Mouse (Mus musculus): ENCODE measurements around the gene Scrn2. TPM values are rescaled to one million over a fixed set of nuclear protein-coding genes. Genes with fewer than 3 reads are reported as not detected.

The Scrn2 gene
- polyA plus RNA-seq (2015; fragmentation: Illumina TruSeq; extraction: RNeasy Lipid Tissue Mini Kit (QIAGEN cat#74804); ENCODE audit: low read depth, low replicate concordance): 5.4 TPM

GRCm38 (mm10) chr11:97029686-97030417, at the start of gene Scrn2:
Gene Scrn2 (plus strand): TSS chr11:97029938.

GRCm38 (mm10) chr11:96982859-96983258, 46.9 kb upstream of the Scrn2 start, which contains the start of gene Sp2:
Gene Sp2 (minus strand): TSS chr11:96982959.

GRCm38 (mm10) chr11:97013121-97013670, 16.5 kb upstream of the Scrn2 start, which contains the start of gene Sp6:
Gene Sp6 (plus strand): TSS chr11:97013394.

GRCm38 (mm10) chr11:97041022-97041899, 11.5 kb downstream of the Scrn2 start, which contains the start of the genes Lrrc46 and Mrpl10:
Gene Lrrc46 (minus strand): TSS chr11:97041407.
Gene Mrpl10 (plus strand): TSS chr11:97041560.

GRCm38 (mm10) chr11:97050216-97050943, 20.6 kb downstream of the Scrn2 start, which contains the start of gene Osbpl7:
Gene Osbpl7 (plus strand): TSS chr11:97050628.

Other genes starting within 250 kb of the Scrn2 start
- gene Cbx1, start 240.8 kb upstream of the Scrn2 start, polyA plus RNA-seq (2015; fragmentation: Illumina TruSeq; extraction: RNeasy Lipid Tissue Mini Kit (QIAGEN cat#74804); ENCODE audit: low read depth, low replicate concordance): 43.0 TPM
- 222 TPM for gene Nfe2l1, start 200.0 kb upstream of the Scrn2 start, polyA plus RNA-seq (2015; fragmentation: Illumina TruSeq; extraction: RNeasy Lipid Tissue Mini Kit (QIAGEN cat#74804); ENCODE audit: low read depth, low replicate concordance)
- 11.5 TPM for gene Copz2, start 180.1 kb upstream of the Scrn2 start, polyA plus RNA-seq (2015; fragmentation: Illumina TruSeq; extraction: RNeasy Lipid Tissue Mini Kit (QIAGEN cat#74804); ENCODE audit: low read depth, low replicate concordance)
- gene Cdk5rap3, start 113.4 kb upstream of the Scrn2 start, polyA plus RNA-seq (2015; fragmentation: Illumina TruSeq; extraction: RNeasy Lipid Tissue Mini Kit (QIAGEN cat#74804); ENCODE audit: low read depth, low replicate concordance): 29.9 TPM
- gene Prr15l, start 101.8 kb upstream of the Scrn2 start, polyA plus RNA-seq (2015; fragmentation: Illumina TruSeq; extraction: RNeasy Lipid Tissue Mini Kit (QIAGEN cat#74804); ENCODE audit: low read depth, low replicate concordance): not detected
- 53.9 TPM for gene Pnpo, start 86.0 kb upstream of the Scrn2 start, polyA plus RNA-seq (2015; fragmentation: Illumina TruSeq; extraction: RNeasy Lipid Tissue Mini Kit (QIAGEN cat#74804); ENCODE audit: low read depth, low replicate concordance)
- 9.7 TPM for gene Sp2, start 47.0 kb upstream of the Scrn2 start, polyA plus RNA-seq (2015; fragmentation: Illumina TruSeq; extraction: RNeasy Lipid Tissue Mini Kit (QIAGEN cat#74804); ENCODE audit: low read depth, low replicate concordance)
- gene Sp6, start 16.5 kb upstream of the Scrn2 start, polyA plus RNA-seq (2015; fragmentation: Illumina TruSeq; extraction: RNeasy Lipid Tissue Mini Kit (QIAGEN cat#74804); ENCODE audit: low read depth, low replicate concordance): 0.19 TPM
- gene Lrrc46, start 11.5 kb downstream of the Scrn2 start, polyA plus RNA-seq (2015; fragmentation: Illumina TruSeq; extraction: RNeasy Lipid Tissue Mini Kit (QIAGEN cat#74804); ENCODE audit: low read depth, low replicate concordance): 1.3 TPM
- gene Mrpl10, start 11.6 kb downstream of the Scrn2 start, polyA plus RNA-seq (2015; fragmentation: Illumina TruSeq; extraction: RNeasy Lipid Tissue Mini Kit (QIAGEN cat#74804); ENCODE audit: low read depth, low replicate concordance): 78.6 TPM
- 9.9 TPM for gene Osbpl7, start 20.7 kb downstream of the Scrn2 start, polyA plus RNA-seq (2015; fragmentation: Illumina TruSeq; extraction: RNeasy Lipid Tissue Mini Kit (QIAGEN cat#74804); ENCODE audit: low read depth, low replicate concordance)
- 0.24 TPM for gene Tbx21, start 85.4 kb downstream of the Scrn2 start, polyA plus RNA-seq (2015; fragmentation: Illumina TruSeq; extraction: RNeasy Lipid Tissue Mini Kit (QIAGEN cat#74804); ENCODE audit: low read depth, low replicate concordance)
- gene Tbkbp1, start 121.6 kb downstream of the Scrn2 start, polyA plus RNA-seq (2015; fragmentation: Illumina TruSeq; extraction: RNeasy Lipid Tissue Mini Kit (QIAGEN cat#74804); ENCODE audit: low read depth, low replicate concordance): 39.0 TPM
- gene Kpnb1, start 157.9 kb downstream of the Scrn2 start, polyA plus RNA-seq (2015; fragmentation: Illumina TruSeq; extraction: RNeasy Lipid Tissue Mini Kit (QIAGEN cat#74804); ENCODE audit: low read depth, low replicate concordance): 81.1 TPM

All from brain, adult 10 weeks (tissue).